In genomic region chr15:79326971-79327961, GRCm38 (mm10) we compare ENCODE assay signal across 1 mouse cellular context.
TF ChIP-seq lines count a peak whose summit lies in the region.

No protein-coding gene starts in this region.

TF ChIP-seq in CH12.LX, 34 proteins besides CTCF, POLR2A, EP300 and RAD21 (continued from another document):
- TF ChIP-seq TCF12 (IDR thresholded peaks at IDR 0.05; ENCODE audit: low read depth, low read length) (peak; percentile 31; the same call in 1 of the 2 replicates), MYC (IDR thresholded peaks at IDR 0.05; ENCODE audit: low read depth, low read length) (peak; percentile 94), NRF1 (IDR thresholded peaks at IDR 0.05; ENCODE audit: low read depth, low read length) (no peak), RCOR1 (conservative IDR thresholded peaks at IDR 0.05; ENCODE audit: low read depth, low read length) (no peak), BHLHE40 (IDR thresholded peaks at IDR 0.05; ENCODE audit: low read depth, low read length) (peak; percentile 75), ELF1 (IDR thresholded peaks at IDR 0.05; ENCODE audit: low read depth, low read length) (no peak), KAT2A (IDR thresholded peaks at IDR 0.05; ENCODE audit: insufficient replicate concordance, low read length) (no peak), POLR2AphosphoS2 (IDR thresholded peaks at IDR 0.05; ENCODE audit: low read depth, low read length) (no peak), E2F4 (IDR thresholded peaks at IDR 0.05; ENCODE audit: insufficient replicate concordance, low read depth, low read length) (no peak), ZNF384 (IDR thresholded peaks at IDR 0.05; ENCODE audit: low read depth, low read length) (no peak), UBTF (IDR thresholded peaks at IDR 0.05; ENCODE audit: low read depth, low read length) (no peak), MEF2A (IDR thresholded peaks at IDR 0.05; ENCODE audit: borderline replicate concordance, low read depth, low read length) (no peak), HCFC1 (IDR thresholded peaks at IDR 0.05; ENCODE audit: low read depth, low read length) (no peak; the same call in 1 of the 2 replicates), SMC3 (IDR thresholded peaks at IDR 0.05; ENCODE audit: low read depth, low read length) (no peak), JUND (conservative IDR thresholded peaks at IDR 0.05; ENCODE audit: low read depth, low read length) (no peak), ETS1 (conservative IDR thresholded peaks at IDR 0.05; ENCODE audit: low read depth, low read length) (peak; percentile 53; the same call in 1 of the 2 replicates), IRF4 (IDR thresholded peaks at IDR 0.05; ENCODE audit: low read depth, low read length) (0 out of 2 replicates have a peak, but pooled peaks have one; percentile 17), MXI1 (IDR thresholded peaks at IDR 0.05; ENCODE audit: low read depth, low read length) (peak; percentile 100)
